Mouse (Mus musculus) urinary bladder, postnatal 14 days (tissue): ENCODE data around the gene Ankrd13d.

Experiments used
- DNase-seq: peaks from one replicate; pipeline ENCODE4 v3.0.0; 2021; ENCODE audit warnings: low spot score

Gene Ankrd13d

DNA sequence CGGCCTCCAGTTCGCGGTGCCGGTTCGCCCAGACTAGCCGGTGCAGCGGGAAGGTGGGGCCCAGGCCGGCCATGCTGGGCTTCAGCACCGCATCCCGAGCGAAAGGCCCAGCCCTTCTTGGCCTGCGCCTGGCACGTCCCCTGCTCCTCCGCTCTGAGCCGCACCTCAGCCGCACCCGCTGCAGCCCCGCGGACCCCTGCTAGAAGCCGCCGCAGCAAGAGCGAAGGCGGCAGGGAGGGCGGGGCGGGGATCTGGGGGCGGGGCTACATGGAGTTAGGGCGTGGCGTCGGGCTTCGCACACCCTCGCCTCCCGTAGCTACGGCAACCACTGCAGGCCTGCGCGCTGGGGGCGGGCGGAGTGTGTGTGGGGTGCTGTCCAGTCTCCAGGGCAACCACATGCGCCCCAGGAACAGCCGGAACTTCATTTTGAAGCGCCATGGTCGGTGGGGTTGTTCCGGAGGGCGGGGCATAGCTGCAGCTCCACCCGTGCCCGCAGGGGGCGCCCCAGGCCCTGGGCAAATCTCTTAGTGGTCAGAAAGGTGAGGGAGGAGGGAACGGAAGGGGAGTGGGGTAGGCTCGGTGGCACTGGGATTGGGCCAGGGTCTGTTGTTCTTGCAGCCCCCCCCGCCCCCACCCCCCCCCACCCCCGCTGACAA, at the start of gene Ankrd13d:
TSS of gene Ankrd13d (minus strand) at position 240 of the 656 bp plus-strand sequence.
- DNase-seq: peak; percentile 85

DNA sequence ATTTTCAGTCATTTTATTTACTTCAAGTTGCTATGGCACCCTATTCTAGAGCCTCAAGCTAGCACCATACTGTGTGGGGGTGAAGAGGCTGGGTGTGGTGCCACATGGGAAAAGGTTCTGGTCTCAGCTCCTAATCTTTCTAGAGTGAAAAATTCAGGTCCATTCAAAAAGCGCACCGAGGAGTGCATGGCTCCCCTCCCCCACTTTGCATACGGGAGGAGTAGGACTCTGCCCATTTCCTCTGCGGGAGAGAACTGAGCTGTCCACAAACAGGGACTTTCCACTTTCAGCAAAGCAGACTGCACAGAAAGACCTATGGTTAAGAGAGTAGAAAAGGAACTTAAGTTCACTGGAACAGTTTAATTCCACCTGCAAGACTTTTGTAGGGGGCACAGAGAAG, 49.7 kb upstream of the Ankrd13d start:
- DNase-seq: peak; percentile 59

DNA sequence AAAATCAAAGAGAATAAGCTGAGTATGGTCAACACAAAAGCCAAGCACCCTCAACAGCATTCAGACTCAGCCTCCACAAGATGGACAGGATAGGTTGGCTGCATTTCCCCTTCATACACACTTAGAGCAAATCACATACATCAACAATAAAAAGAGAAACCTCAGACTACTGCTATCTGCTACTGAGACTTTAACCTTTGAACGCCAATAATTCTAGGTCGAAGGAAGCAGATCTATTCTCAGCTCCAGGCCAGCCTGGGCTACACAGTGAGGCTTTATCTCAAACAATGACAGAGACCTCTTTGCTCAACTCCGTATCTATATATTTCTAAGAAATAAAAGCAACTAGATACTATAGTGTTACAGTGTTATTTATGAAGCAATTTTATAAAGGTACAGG, 48.3 kb upstream of the Ankrd13d start:
- DNase-seq: no peak

DNA sequence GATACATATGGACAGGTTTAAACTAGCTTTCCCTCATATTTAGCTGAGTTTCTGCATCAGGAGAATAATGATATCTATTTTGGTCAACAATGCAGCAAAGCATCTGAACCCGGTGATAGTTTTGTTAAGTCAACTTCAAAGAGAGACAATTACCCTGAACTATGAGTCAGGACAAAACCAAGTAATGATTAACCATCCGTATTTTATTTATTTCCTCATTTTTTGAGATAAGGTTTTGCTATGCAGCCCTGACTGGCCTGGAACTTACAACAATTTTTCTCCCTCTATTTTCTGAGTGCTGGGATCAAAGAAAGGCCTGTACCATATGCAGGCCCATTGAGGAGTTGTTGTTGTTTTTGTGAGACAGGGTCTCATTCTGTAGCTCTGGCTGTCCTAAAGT, 47.7 kb upstream of the Ankrd13d start:
- DNase-seq: no peak

DNA sequence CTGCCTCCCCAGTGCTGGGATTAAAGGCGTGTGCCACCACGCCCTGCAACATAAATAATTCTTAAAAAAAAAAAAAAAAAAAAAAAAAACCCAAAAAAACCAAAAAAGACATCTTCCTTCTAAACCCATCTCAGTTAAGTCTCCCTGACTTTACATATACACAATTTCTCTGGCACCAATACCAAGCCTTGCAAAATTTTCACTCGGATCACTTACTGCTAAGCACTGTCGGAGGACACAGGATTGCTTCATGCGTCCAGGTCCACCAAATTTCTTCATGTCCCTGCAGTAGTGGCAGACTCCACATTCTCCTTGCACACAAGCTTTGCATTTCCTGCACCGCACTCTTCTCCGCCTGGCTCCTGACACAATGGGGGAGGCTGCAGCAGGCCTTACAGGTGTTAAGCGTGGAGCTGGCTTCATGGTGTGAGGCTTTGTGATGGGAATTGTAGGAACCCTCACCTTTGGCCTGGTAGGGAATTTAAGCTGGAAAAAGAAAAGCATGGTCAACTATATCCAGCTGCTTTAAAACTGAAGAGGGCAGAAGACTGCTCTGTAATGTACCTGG, 45.9 kb upstream of the Ankrd13d start:
- no peak for DNase-seq

DNA sequence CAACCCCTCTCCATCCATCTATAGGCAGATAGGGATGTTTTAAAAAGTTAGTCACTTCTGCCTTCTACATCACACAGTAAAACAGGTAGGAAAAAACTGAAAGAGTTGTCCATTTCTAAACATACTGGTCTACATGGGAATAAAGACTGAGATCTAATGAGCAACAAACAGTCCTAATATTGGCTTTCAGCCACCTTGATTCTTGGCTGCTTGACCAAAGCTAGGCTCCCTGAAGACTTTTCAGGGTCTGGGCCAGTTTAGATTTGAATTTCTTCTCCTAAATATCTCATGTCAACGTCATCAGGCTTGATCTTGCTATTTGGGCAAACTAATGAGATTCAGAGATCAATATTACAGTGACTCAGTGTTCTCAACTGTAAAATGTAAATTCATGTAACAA, 43.9 kb upstream of the Ankrd13d start:
- no peak for DNase-seq

DNA sequence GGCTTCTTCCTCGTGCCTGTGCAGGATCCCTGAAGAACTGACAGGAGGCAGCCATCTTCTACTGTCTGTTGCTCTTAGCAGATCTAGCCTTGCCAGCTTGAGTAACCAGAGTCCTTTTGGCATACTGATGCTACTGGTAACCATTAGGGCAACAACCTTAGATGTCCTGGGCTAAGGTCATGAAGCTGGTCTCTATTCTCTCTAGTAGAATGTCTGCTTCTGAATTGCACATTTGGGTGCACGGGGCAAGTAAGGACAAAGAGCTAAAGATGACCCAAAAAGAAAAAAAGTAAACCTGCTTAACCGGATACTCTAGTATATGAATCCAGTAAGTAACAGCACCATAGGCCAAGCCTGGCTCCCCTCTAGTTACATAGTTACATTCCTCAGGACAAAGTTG, 43.2 kb upstream of the Ankrd13d start:
- DNase-seq: no peak

DNA sequence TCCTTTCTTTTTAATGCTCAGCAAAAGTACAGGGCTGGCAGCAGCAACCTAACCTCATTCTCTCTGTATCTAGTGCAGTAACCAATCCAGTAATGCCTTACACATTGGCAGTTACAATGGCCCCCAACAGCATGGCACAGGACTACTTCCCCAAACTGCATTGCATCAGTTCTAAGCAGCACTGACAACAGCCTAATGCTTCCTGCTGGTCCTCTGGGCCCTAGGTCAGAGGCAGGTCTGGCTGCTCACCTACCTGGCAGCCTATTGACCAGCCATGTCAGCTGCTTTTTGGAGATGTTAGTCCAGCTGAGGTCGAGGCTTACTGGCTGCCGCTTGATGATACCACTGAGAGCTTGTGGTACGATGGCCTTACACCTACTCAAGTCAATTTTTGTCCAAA, 39.2 kb upstream of the Ankrd13d start:
- no peak for DNase-seq

DNA sequence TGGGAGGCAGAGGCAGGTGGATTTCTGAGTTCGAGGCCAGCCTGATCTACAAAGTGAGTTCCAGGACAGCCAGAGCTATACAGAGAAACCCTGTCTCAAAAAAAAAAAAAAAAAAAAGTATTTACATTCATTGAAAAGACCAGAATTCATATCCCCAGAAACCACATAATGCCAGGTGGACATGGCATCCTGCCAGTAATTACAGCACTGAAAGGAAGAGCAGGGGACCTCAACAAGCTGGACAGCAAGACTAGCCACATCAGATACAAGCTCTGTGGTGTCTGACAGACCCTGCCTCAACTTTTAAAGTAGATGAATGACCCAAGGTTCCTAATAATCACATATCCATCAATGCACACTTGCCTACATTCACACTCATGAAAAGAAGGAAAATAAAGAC, 38.7 kb upstream of the Ankrd13d start:
- DNase-seq: no peak

DNA sequence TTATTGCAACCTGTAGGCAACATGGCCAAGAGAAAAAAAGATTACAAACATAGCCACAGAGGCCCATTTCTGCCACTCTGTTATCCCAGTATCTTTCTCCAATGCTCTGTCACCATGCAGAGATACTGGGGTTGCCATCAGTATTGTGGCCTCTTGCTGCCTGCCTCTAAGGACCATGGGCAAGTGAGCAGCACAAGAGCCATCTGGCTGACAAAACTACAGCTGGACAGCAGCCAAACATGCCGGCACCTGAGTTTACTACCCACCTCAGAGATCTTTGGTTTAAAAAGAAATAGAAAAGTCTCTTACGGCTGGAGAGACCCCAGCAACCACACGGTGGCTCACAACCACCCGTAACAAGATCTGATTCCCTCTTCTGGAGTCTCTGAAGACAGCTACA, 36.3 kb upstream of the Ankrd13d start:
- no peak for DNase-seq

DNA sequence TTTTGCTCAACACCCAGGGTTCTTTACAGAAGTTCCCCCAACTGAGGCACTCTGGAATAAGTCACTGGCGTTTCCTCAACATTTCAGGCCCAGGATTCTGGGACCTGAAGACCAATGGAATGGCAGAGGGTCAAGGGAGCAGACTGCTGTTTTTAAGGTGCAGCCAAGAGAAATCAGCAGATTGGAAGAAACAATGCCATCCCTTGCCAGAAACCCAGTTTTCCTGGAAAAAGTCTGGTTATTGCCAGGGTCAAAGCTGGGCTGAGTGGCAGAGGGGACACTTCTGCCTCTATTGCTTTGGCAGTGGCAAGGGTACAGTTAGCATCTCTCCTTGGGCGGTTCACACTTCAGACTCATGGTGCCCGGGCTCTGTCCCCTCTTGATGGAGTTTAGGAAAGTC, 34.2 kb upstream of the Ankrd13d start:
- no peak for DNase-seq

DNA sequence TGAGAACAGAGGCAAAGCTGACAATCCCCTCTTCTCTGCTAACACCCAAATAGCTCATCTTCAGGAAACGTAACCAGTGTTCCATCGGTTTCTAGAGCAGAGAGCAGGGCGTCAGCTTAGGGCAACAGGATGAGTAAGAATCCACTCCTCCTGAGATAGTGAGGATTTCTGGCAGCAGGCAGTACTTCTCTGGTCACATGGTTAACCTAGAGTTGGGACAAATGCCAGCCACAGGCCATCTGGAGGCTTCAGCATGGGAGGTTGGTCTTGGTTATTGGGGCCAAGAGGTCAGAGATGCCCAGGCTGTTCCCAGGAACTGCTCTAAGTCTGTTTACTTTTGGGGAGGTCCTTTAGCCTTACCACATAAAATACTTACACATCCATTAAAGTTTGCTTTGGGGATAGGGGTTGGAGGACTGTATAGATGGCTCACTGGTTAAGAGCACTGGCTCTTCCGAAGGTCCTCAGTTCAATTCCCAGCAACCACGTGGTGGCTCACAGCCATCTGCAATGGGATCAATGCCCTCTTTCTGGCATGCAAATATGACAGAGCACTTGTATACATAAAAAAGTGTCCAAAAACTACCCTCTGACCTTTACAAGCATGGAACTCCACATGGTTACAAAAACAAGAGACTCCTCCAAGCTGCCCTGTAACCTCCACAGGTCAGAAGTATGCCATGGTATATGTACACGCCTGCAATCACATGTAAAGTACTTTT, 32.4 kb upstream of the Ankrd13d start:
- peak; percentile 50 for DNase-seq

DNA sequence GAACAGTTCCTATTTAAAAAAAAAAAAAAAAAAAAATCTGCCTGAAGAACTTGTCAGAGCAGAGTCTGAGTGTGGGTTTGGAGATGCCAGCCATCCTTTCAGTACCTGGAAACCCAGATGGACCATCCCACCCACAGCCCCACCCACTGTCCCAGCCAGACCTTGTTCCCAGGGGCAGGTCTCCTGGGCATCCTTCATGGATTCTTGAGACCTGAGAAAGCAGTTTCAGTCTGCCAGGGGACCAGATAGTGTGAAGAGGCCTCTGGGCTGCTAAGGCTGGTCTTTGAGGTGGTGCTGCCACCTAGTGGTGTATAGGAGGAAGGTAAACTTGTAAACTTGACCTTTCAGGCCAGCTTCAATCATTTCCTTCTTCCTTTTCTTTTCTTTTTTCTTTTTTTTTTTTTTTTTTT, 26.8 kb upstream of the Ankrd13d start:
- peak; percentile 57 for DNase-seq

DNA sequence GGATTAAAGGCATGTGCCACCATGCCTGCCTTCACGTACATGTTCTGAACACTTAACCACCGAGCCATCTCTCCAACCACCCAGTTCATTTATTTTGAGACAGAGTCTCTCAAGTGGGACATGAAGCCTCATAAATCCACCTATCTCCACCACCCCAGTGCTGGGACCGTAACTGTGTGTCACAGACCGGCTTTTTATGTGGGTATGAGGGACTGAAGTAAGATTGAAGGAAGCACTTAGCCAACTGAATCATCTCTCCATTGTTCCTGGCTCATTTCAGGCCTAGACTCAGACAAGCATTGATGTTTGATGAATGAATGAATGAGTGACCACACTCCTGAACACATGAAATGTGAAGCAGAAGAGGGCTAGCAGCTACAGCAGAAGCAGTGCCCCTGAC, 26.4 kb upstream of the Ankrd13d start:
- DNase-seq: no peak

DNA sequence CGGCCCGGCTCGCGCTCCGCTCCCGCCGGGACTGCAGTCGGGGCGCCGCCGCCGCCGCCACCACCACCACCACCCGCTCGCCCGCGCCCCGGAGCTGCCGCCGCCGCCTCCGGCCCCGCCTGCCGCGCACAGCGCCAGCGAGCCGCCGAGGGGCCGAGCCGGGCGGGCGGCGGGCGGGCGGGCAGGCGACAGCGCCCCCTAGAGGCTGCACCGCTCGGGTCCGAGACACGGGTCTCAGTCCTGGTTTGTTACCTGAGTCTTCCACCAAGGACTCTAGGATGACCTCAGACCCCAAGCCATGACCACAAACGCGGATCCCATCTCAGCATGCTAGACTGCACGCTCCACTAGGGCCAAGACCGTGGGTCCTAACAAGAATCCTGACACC, 23.2 kb upstream of the Ankrd13d start, which contains the start of gene Grk2:
TSS of gene Grk2 (minus strand) at position 33 of the 388 bp plus-strand sequence.
- DNase-seq: peak; percentile 82

DNA sequence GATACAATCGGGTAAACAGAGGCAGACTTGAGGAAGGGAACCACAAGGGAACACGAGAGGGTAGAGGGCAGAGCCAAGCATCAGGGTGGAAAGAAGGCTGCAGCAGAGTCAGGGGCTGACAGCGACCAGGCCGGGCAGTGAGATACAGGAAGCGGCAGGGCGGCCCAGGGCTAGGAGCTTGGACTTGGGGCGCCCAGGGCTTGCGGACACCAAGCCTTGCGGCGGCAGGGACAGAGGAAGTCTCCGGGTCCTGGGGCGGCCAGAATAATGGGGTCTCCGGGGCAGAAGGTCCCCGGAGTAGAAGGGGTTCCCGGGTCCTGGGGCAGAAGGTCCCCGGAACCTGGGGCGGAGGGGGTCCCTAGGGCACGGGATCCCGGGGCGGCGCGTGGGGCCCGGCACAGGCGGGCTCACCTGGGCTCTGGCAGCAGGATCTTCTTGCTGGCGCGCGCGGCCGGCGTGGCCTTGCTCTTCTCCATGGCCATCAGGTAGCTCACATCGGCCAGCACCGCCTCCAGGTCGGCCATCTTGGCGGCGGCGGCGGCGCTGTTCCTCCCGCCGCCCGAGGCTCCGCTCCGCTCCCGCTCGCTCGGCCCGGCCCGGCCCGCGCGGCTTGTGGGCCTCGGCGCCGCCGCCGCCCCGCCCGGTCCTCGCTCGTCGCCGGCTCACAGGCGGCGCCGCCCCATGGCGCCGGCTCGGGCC, 22.7 kb upstream of the Ankrd13d start:
- peak; percentile 46 for DNase-seq

DNA sequence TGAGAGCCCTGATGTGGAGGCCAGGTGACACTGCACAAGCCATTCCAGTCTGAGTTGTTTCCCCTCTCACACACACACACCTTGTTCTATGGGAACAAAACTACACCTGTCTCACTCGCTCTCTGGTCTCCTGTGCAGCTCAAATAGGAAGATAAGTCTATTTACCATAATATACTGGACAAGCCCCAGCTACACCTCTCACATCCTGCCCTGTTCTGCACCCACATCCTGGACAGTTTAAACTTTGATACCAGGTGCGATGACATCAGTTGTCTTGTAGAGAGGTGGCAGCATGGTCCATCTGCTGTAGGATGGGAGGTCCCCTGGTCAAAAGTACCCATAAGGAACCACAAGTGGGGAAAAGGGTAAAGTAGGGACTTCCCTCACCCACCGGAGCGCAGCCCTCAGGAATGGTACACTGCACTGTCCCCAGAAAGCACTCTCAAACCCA, 22.0 kb upstream of the Ankrd13d start:
- no peak for DNase-seq

DNA sequence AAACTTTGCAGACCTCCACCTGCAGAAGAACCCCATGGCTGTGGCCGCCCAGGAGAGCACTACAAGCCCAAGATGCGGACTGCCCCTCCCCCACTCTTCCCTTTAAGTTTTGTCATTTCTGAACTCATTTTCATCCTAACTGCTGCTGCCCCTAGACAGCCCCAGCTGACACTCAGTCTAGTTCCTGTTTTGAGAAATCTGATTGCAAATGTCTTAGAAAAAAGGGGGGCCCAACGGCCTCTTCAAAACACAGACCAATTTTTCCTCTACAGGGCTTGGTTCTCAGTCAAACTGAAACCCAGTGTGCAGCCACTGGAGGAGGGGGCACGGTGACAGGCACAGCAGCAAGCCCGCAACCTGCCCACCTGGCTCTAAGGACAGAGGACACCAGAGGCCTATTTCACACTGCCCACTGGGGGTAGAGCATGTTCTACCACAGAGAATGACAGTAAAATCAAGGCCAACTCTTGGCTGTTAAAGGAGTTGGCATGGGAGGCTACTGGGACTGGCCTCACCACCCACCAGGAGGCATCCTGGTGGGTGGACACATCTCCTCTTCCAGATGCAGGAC, 21.4 kb upstream of the Ankrd13d start:
- no peak for DNase-seq

DNA sequence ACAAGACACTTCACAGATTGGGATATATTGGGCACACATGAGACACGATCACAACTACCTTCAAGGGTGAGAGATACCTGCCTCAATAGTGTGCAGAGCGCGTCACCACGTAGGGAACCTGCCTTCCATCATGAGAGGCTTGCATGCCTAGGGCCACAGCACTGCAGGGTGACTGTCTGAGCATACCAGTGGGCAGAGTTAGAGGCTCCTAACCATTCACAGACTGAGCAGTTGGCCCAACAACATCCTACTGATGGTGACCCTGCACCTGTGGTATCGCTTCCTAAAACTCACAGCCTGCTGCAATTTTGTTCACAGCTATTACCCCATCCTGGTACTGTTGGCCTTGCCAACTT, 20.7 kb upstream of the Ankrd13d start:
- DNase-seq: no peak

DNA sequence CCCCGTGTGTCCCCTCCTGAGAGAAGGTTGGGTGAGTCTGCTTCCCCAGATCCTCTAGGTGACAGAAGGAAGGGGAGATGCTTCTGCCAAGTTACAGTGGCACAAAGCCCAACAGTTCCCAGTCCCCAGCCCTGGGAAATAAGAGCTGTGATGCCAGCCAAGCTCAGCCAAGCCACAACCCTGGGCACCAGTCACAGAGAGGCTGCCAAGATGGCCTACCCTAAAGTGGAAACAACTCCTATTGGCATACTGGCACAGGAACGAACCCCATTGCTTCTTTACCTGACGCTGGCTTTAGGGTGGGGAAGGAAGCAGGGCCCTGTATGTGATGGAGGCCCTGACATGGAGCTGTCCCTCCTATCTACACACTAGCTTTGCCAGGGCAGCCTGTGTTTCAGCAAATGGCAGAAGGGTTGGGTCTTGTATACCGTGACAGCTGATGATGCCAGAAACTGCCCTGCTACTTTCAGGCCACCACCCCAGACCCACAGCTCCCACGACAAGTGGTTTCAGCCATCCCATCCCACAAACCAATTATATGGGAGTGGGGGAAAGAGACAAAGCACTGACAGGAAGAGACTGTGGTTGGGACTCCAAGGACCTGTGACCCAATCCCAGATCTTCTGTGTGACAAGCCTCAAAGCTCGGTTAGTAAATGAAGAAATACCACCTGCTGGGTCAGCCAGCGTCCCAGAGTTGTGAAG, 20.2 kb upstream of the Ankrd13d start:
- no peak for DNase-seq

DNA sequence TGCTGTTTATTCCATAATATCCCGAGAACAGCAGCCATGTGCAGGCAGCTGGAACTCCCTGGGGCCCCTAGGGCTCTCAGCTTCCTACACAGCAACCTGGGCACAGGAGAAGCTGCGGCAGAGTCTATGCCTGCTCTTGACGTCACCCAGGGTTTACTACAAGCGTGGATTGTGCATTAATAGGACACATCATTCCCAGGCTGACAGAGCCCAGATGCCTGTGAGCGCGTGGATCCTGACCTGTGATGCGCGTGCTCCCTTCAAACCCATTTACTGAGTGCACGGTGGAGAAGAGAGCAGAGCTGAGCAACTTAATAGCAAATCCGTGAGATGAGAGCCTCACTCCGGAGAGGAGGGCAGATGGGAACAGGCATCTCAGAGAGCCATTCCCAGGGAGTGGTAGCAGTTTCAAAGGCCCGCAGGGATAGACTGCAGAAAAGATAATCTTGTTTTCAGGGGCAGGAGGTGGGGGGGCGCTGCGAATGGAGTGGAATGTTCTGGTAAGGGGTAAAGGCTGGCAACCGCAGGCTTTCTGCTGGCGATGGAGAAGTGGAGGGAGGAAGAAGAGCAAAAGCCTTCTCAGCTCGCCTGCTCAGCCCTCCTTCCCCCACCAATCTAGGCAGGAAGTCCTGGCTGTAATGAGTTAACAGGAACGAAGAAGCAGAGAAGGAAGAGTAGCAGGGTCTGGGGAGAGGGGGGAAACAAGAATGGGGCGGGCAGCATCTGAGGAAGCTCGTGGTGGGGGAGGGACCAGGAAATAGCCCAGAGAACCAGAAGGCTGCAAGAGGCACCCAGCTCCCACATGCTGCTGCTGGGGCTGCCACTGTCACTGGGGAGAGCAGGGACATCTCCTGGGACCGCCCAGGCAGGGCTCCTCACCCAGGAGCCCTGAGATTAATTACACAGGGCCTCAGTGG, 19.1 kb upstream of the Ankrd13d start:
- DNase-seq: no peak
